Mouse (Mus musculus) ovary, postnatal 14 days (tissue): ENCODE results near the gene Scaf11.
"Not testable (repeated sequence)": the region's sequence is repeated elsewhere in the genome, so short reads cannot be mapped to it uniquely, and the experiment has no call there.

ENCODE experiments used
- DNase-seq: peaks from one replicate; pipeline ENCODE4 v3.0.0; 2022; ENCODE audit warnings: low spot score

Scaf11 gene

GRCm38 (mm10) chr15:96460730-96461540 is at the start of gene Scaf11:
Scaf11 (minus strand) TSS chr15:96460843.
- DNase-seq: peak; percentile 97

- peak; percentile 45 for DNase-seq
These were observed 46.6 kb upstream of the Scaf11 start for GRCm38 (mm10) chr15:96507097-96507840.

- no peak for DNase-seq
These were observed 37.0 kb upstream of the Scaf11 start for GRCm38 (mm10) chr15:96497646-96498045.

GRCm38 (mm10) chr15:96494279-96494678 is 33.6 kb upstream of the Scaf11 start:
- no peak for DNase-seq

- no peak for DNase-seq
These were observed 32.9 kb upstream of the Scaf11 start for GRCm38 (mm10) chr15:96493573-96493972.

- not testable (repeated sequence) for DNase-seq
These were observed 32.3 kb upstream of the Scaf11 start for GRCm38 (mm10) chr15:96492919-96493318.

- DNase-seq: no peak
These were observed 31.4 kb upstream of the Scaf11 start for GRCm38 (mm10) chr15:96491861-96492641.

GRCm38 (mm10) chr15:96491421-96491820 is 30.8 kb upstream of the Scaf11 start:
- no peak for DNase-seq

- DNase-seq: no peak
These were observed 29.5 kb upstream of the Scaf11 start for GRCm38 (mm10) chr15:96490123-96490522.

- DNase-seq: peak; percentile 27
These were observed 28.5 kb upstream of the Scaf11 start for GRCm38 (mm10) chr15:96488941-96489786.

- no peak for DNase-seq
These were observed 26.5 kb upstream of the Scaf11 start for GRCm38 (mm10) chr15:96487066-96487698.

GRCm38 (mm10) chr15:96480822-96481221 is 20.2 kb upstream of the Scaf11 start:
- DNase-seq: no peak

GRCm38 (mm10) chr15:96478006-96478405 is 17.4 kb upstream of the Scaf11 start:
- DNase-seq: no peak

GRCm38 (mm10) chr15:96476359-96476758 is 15.7 kb upstream of the Scaf11 start:
- DNase-seq: peak; percentile 95

- no peak for DNase-seq
These were observed 14.9 kb upstream of the Scaf11 start for GRCm38 (mm10) chr15:96475571-96475972.

GRCm38 (mm10) chr15:96474325-96474955 is 13.8 kb upstream of the Scaf11 start:
- DNase-seq: no peak

GRCm38 (mm10) chr15:96473920-96474319 is 13.3 kb upstream of the Scaf11 start:
- DNase-seq: no peak

- DNase-seq: no peak
These were observed 7.7 kb upstream of the Scaf11 start for GRCm38 (mm10) chr15:96468316-96468715.

GRCm38 (mm10) chr15:96467844-96468243 is 7.2 kb upstream of the Scaf11 start:
- no peak for DNase-seq

GRCm38 (mm10) chr15:96466362-96466903 is 5.8 kb upstream of the Scaf11 start:
- no peak for DNase-seq
